Mouse (Mus musculus) T-cell, adult 2 months (primary cell): ENCODE data around the gene Mafk.

Experiments used
- DNase-seq: peaks from one replicate; pipeline ENCODE4 v3.0.0; 2022; ENCODE audit warnings: low spot score

Mafk gene

GRCm38 (mm10) chr5:139796900-139797299, 5.6 kb downstream of the Mafk start:
- DNase-seq, result no peak

- DNase-seq, result no peak
Observed at GRCm38 (mm10) chr5:139797473-139798167, 6.3 kb downstream of the Mafk start.

GRCm38 (mm10) chr5:139798168-139798900, 7.0 kb downstream of the Mafk start:
- no peak for DNase-seq

GRCm38 (mm10) chr5:139799041-139799440, 7.7 kb downstream of the Mafk start:
- no peak for DNase-seq

GRCm38 (mm10) chr5:139799801-139800590, 8.7 kb downstream of the Mafk start:
- DNase-seq, result no peak

GRCm38 (mm10) chr5:139801231-139801630, 9.9 kb downstream of the Mafk start:
- no peak for DNase-seq

GRCm38 (mm10) chr5:139801880-139802279, 10.6 kb downstream of the Mafk start:
- DNase-seq, result no peak

- DNase-seq, result no peak
Observed at GRCm38 (mm10) chr5:139803165-139803564, 11.9 kb downstream of the Mafk start.

GRCm38 (mm10) chr5:139803601-139804102, 12.3 kb downstream of the Mafk start:
- peak; percentile 56 for DNase-seq

- DNase-seq, result no peak
Observed at GRCm38 (mm10) chr5:139804107-139804551, 12.8 kb downstream of the Mafk start.

- no peak for DNase-seq
Observed at GRCm38 (mm10) chr5:139804573-139805111, 13.3 kb downstream of the Mafk start.

- DNase-seq, result no peak
Observed at GRCm38 (mm10) chr5:139805924-139806323, 14.6 kb downstream of the Mafk start.

GRCm38 (mm10) chr5:139809397-139809796, 18.1 kb downstream of the Mafk start:
- no peak for DNase-seq

GRCm38 (mm10) chr5:139811677-139812397, 20.5 kb downstream of the Mafk start:
- no peak for DNase-seq

GRCm38 (mm10) chr5:139812398-139813125, 21.2 kb downstream of the Mafk start:
- DNase-seq, result no peak

GRCm38 (mm10) chr5:139813126-139813490, 21.8 kb downstream of the Mafk start:
- DNase-seq, result no peak

GRCm38 (mm10) chr5:139813963-139814381, 22.7 kb downstream of the Mafk start:
- no peak for DNase-seq

- no peak for DNase-seq
Observed at GRCm38 (mm10) chr5:139815964-139816363, 24.7 kb downstream of the Mafk start.

GRCm38 (mm10) chr5:139816445-139816844, 25.1 kb downstream of the Mafk start:
- DNase-seq, result no peak

GRCm38 (mm10) chr5:139817292-139817691, 26.0 kb downstream of the Mafk start:
- DNase-seq, result no peak

- DNase-seq, result no peak
Observed at GRCm38 (mm10) chr5:139818056-139818455, 26.7 kb downstream of the Mafk start.
